Mouse (Mus musculus): Measurements from ENCODE around the gene Olfr1281. TPM values are rescaled to one million over a fixed set of nuclear protein-coding genes. Genes with fewer than 3 reads are reported as not detected.
"Not testable (repeated sequence)": the region's sequence is repeated elsewhere in the genome, so short reads cannot be mapped to it uniquely, and the experiment has no call there.

Gene Olfr1281
- total RNA-seq (2014; rRNA removed): not detected in 2 replicates
- not detected in 2 replicates for polyA plus RNA-seq (2015; fragmentation: Nextera tagmentation; extraction: Ambion mirVana)

DNA sequence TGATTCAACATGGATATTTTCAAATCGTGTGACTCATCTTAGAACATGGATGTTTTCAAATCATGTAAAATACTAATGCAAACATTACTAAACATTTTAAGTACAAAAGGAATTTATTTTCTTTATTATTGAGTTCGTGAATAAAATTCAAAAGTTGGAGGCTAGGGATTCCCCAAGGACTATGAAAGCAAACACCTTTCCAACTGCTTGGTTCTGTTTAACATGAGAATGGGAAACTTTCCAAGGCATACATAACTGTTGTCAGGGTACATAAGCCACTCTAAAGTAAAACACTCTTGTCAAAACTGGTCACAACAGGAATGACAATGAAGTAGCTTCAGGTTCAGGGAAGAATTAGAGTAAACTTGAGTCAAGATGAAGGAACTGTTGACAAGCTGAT lies at the start of gene Olfr1281:
Gene Olfr1281, plus strand, starts transcription at position 301 of the 400 bp plus-strand sequence.
- Histone ChIP-seq H3K27me3 (ENCODE audit: insufficient read depth, low read length) (no peaks in the 10 kb centered on the region), H3K9me3 (ENCODE audit: low read length) (no peaks in the 10 kb centered on the region)
- 76% methylated on average over 2 of the region's 2 CpGs for WGBS

DNA sequence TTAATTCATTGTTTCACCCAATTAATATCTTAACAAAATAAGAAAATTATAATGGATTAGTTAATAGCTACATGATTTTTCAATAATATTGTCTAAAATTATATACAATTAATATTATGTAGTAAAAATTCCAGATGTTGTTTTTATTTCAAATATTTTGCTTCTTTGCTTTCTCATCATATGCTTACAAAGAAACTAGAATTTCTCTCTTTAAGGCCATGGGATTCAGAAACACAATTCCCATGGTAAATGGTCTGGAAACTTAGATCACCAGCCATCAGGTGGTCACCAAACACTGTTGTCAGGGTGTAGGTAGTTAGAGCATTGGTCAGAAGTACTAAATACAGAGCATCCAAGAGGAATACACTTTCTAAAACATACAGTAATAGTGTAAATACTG lies 36.5 kb upstream of the Olfr1281 start, which contains the start of gene Olfr1278:
Gene Olfr1278, plus strand, starts transcription at position 301 of the 400 bp plus-strand sequence.
- Histone ChIP-seq H3K27ac (ENCODE audit: low read depth, low read length) (no peak within 1 kb of the TSS), H3K4me3 (ENCODE audit: low read depth, low read length) (no peak within 1 kb of the TSS), H3K9ac (replicated peaks; ENCODE audit: low read length, poor library complexity, severe bottlenecking) (no peak within 1 kb of the TSS), H3K4me1 (ENCODE audit: insufficient read depth, low read length) (no peaks in the 10 kb centered on the region), H3K27me3 (ENCODE audit: insufficient read depth, low read length) (no peaks in the 10 kb centered on the region), H3K9me3 (ENCODE audit: low read length) (no peaks in the 10 kb centered on the region), H3K36me3 (ENCODE audit: insufficient read depth, low read length) (no peaks in the 10 kb centered on the region), H3K4me2 (ENCODE audit: low read depth, low read length, poor library complexity, severe bottlenecking) (no peak within 1 kb of the TSS)
- ATAC-seq (ENCODE audit: low FRiP score) (no peak), DNase-seq (ENCODE audit: low spot score) (no peak)
- no peak for TF ChIP-seq CTCF (IDR thresholded peaks at IDR 0.05)

More for the DNA sequence above, at the start of gene Olfr1281:
- ATAC-seq (ENCODE audit: low FRiP score) (no peak), DNase-seq (ENCODE audit: low spot score) (no peak)
- H3K27ac ChIP-seq (ENCODE audit: low read depth, low read length): no peak within 1 kb of the TSS
- no peak for TF ChIP-seq CTCF (IDR thresholded peaks at IDR 0.05)
- H3K9ac ChIP-seq (replicated peaks; ENCODE audit: low read length, poor library complexity, severe bottlenecking): no peak within 1 kb of the TSS
- no peaks in the 10 kb centered on the region for H3K36me3 ChIP-seq (ENCODE audit: insufficient read depth, low read length)
- H3K4me2 ChIP-seq (ENCODE audit: low read depth, low read length, poor library complexity, severe bottlenecking): no peak within 1 kb of the TSS
- H3K4me3 ChIP-seq (ENCODE audit: low read depth, low read length): no peak within 1 kb of the TSS
- H3K4me1 ChIP-seq (ENCODE audit: insufficient read depth, low read length): no peaks in the 10 kb centered on the region

DNA sequence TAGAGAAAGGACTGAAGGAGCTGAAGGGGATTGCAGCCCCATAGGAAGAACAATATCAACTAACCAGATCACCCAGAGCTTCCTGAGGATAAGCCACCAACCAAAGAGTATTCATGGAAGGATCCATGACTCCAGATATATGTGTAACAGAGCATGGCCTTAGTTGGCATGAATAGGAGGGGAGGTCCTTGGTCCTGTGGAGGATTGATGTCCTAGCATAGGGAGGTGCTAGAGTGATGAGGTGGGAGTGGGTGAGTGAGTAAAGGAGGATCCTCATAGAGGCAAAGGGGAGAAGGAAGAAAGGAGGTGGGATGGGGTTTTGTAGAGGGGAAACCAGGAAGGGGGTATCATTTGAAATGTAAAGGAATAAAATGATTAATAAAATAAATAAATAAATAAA lies 27.8 kb upstream of the Olfr1281 start:
- no peak overlapping the region for H3K9ac ChIP-seq (replicated peaks; ENCODE audit: low read length, poor library complexity, severe bottlenecking)
- H3K9me3 ChIP-seq (ENCODE audit: low read length): no peaks in the 10 kb centered on the region
- no peak overlapping the region for H3K27ac ChIP-seq (ENCODE audit: low read depth, low read length)
- H3K36me3 ChIP-seq (ENCODE audit: insufficient read depth, low read length): no peaks in the 10 kb centered on the region
- no peak overlapping the region for H3K4me2 ChIP-seq (ENCODE audit: low read depth, low read length, poor library complexity, severe bottlenecking)
- TF ChIP-seq CTCF (IDR thresholded peaks at IDR 0.05): no peak
- DNase-seq (ENCODE audit: low spot score) (no peak), ATAC-seq (ENCODE audit: low FRiP score) (no peak)
- H3K27me3 ChIP-seq (ENCODE audit: insufficient read depth, low read length): no peaks in the 10 kb centered on the region
- no peaks in the 10 kb centered on the region for H3K4me1 ChIP-seq (ENCODE audit: insufficient read depth, low read length)
- no peak overlapping the region for H3K4me3 ChIP-seq (ENCODE audit: low read depth, low read length)

DNA sequence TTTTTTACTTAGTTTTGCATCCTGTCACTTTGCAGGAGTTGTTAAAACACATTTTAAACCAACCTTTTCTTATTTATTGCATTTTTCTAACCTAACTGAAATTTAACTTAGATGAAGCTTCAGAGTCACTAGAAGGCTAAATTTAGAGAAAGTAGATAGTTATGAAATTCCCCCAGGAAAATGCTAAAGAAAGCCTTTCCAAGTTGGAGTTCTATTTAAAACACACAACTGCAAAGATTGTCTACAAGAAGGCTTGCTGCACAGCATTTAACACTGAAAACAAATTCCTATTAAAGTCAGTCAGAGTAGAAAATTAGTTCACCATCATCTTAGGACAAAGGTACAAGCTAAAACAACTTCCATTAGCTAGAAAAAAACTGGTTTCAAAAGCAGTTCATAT lies 25.9 kb upstream of the Olfr1281 start, which contains the start of gene Olfr1279:
Gene Olfr1279, plus strand, starts transcription at position 262 of the 400 bp plus-strand sequence.
- no peak within 1 kb of the TSS for H3K9ac ChIP-seq (replicated peaks; ENCODE audit: low read length, poor library complexity, severe bottlenecking)
- no peak for ATAC-seq (ENCODE audit: low FRiP score)
- no peak within 1 kb of the TSS for H3K4me2 ChIP-seq (ENCODE audit: low read depth, low read length, poor library complexity, severe bottlenecking)
- TF ChIP-seq CTCF (IDR thresholded peaks at IDR 0.05): no peak
- H3K4me3 ChIP-seq (ENCODE audit: low read depth, low read length): no peak within 1 kb of the TSS
- no peaks in the 10 kb centered on the region for H3K9me3 ChIP-seq (ENCODE audit: low read length)
- H3K27ac ChIP-seq (ENCODE audit: low read depth, low read length): no peak within 1 kb of the TSS
- H3K4me1 ChIP-seq (ENCODE audit: insufficient read depth, low read length): no peaks in the 10 kb centered on the region
- no peaks in the 10 kb centered on the region for H3K27me3 ChIP-seq (ENCODE audit: insufficient read depth, low read length)
- no peak for DNase-seq (ENCODE audit: low spot score)
- H3K36me3 ChIP-seq (ENCODE audit: insufficient read depth, low read length): no peaks in the 10 kb centered on the region

DNA sequence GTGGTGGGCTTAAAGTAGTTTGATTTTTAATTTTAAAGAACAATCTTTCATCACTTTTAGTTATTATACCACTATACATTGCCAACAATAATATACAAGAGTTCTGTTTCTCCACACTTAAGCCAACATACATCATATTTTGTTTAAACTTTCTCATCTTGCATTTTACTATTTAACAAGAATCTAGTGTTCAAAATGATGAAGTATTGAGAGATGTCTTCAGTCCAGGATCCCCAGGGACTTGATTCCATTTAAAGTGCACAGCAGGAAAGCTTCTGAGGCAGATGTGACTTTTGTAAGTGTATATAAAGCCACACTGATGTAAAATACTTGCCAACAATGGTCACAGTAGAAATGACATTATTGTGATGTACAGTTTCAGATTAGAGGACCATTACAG lies 12.6 kb upstream of the Olfr1281 start, which contains the start of gene Olfr1280:
Gene Olfr1280, plus strand, starts transcription at position 301 of the 400 bp plus-strand sequence.
- Histone ChIP-seq H3K27ac (ENCODE audit: low read depth, low read length) (no peak within 1 kb of the TSS), H3K9me3 (ENCODE audit: low read length) (no peaks in the 10 kb centered on the region), H3K4me2 (ENCODE audit: low read depth, low read length, poor library complexity, severe bottlenecking) (no peak within 1 kb of the TSS), H3K36me3 (ENCODE audit: insufficient read depth, low read length) (no peaks in the 10 kb centered on the region), H3K4me3 (ENCODE audit: low read depth, low read length) (no peak within 1 kb of the TSS), H3K27me3 (ENCODE audit: insufficient read depth, low read length) (no peaks in the 10 kb centered on the region), H3K9ac (replicated peaks; ENCODE audit: low read length, poor library complexity, severe bottlenecking) (no peak within 1 kb of the TSS), H3K4me1 (ENCODE audit: insufficient read depth, low read length) (no peaks in the 10 kb centered on the region)
- DNase-seq (ENCODE audit: low spot score) (no peak), ATAC-seq (ENCODE audit: low FRiP score) (no peak)
- TF ChIP-seq CTCF (IDR thresholded peaks at IDR 0.05): no peak

DNA sequence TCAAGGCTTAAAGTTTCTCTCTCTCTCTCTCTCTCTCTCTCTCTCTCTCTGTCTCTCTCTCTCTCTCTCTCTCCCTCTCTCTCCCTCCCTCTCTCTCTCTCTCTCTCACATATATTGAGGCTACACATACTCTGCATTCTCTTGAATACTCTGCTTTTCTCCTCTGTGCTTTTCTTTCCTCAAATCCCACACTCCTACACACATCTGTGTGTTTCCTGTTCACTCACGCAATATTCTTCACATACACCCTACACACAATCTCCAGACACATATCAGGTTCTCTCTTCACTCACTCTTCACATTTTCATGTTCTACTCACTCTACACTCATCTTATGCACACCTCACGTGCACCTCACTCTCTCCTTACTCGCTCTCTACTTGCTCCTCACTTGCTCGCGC lies 7.4 kb downstream of the Olfr1281 start:
- WGBS: 91% methylated on average over 5 of the region's 5 CpGs
- not testable (repeated sequence) for H3K4me2 ChIP-seq (ENCODE audit: low read depth, low read length, poor library complexity, severe bottlenecking); DNase-seq (ENCODE audit: low spot score); H3K9me3 ChIP-seq (ENCODE audit: low read length); ATAC-seq (ENCODE audit: low FRiP score); H3K36me3 ChIP-seq (ENCODE audit: insufficient read depth, low read length); H3K27me3 ChIP-seq (ENCODE audit: insufficient read depth, low read length); H3K4me1 ChIP-seq (ENCODE audit: insufficient read depth, low read length); H3K27ac ChIP-seq (ENCODE audit: low read depth, low read length); H3K4me3 ChIP-seq (ENCODE audit: low read depth, low read length); H3K9ac ChIP-seq (replicated peaks; ENCODE audit: low read length, poor library complexity, severe bottlenecking)
